Mouse (Mus musculus): Measurements from ENCODE around the gene Gm49318.

- TF ChIP-seq CTCF (IDR thresholded peaks at IDR 0.05; ENCODE audit: control insufficient read depth, insufficient read depth, insufficient replicate concordance, low read depth, low read length) (no peak), POLR2A (IDR thresholded peaks at IDR 0.05; ENCODE audit: control insufficient read depth, low read depth, low read length) (no peak)
Observed at GRCm38 (mm10) chr9:22069881-22070553, 1.0 kb downstream of the Gm49318 start.
